Mouse (Mus musculus) heart, postnatal 0 days (tissue): ENCODE data around the gene Cabin1.

Experiments
- CTCF ChIP-seq: IDR thresholded peaks from 2 replicates; pipeline ENCODE4 v1.5.1; 2016; ENCODE audit warnings: antibody characterized with exemption, control low read depth, low read depth
- EP300 ChIP-seq: IDR thresholded peaks from 2 replicates; pipeline ENCODE4 v1.6.1; 2016; ENCODE audit warnings: antibody characterized with exemption, low read depth

DNA sequence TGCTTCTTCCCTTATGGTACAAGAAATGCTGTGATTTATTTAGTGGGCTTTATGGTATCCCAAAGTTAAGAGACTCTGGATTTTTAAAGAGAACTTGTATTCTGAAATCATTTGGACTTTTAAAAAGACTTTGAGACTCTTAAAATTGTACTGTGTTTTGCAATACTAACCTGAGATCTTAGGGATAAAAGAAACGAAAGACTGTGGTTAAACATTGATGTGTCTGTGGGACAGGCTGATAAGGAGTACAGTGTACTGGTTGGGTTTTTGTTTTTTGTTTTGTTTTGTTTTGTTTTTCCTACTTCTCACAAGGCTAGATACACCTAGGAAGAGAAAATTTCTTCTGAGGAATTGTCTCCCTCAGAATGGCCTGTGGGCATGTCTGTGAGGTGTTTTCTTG lies 21.3 kb upstream of the Cabin1 start:
- TF ChIP-seq EP300 (no peak), CTCF (no peak)
